Mouse (Mus musculus) hindbrain, embryonic 10.5 days (tissue): Measurements from ENCODE around the gene Ddah2. TPM values are rescaled to one million over a fixed set of nuclear protein-coding genes. Genes with fewer than 3 reads are reported as not detected.

Source experiments
- DNase-seq: peaks from one replicate; pipeline ENCODE4 v3.0.0-alpha.2; 2017; ENCODE audit warnings: low spot score
- H3K27ac ChIP-seq: fragments of 300-500 bp; sonication (generic); 2 replicates; pipeline ENCODE4 v1.5.1; 2016; ENCODE audit warnings: mild to moderate bottlenecking, moderate library complexity
- H3K27me3 ChIP-seq: fragments of 300-500 bp; sonication (generic); 2 replicates; pipeline ENCODE4 v1.6.1; 2016; ENCODE audit warnings: mild to moderate bottlenecking; ENCODE audit not compliant: poor library complexity, insufficient read depth, severe bottlenecking
- H3K36me3 ChIP-seq: fragments of 300-500 bp; sonication (generic); 2 replicates; pipeline ENCODE4 v1.6.1; 2016; ENCODE audit warnings: mild to moderate bottlenecking, moderate library complexity
- H3K4me1 ChIP-seq: fragments of 300-500 bp; sonication (generic); replicated peaks from 2 replicates; pipeline ENCODE4 v1.6.1; 2016; ENCODE audit warnings: mild to moderate bottlenecking
- H3K4me3 ChIP-seq: fragments of 300-500 bp; sonication (generic); 2 replicates; pipeline ENCODE4 v1.5.1; 2016; ENCODE audit warnings: mild to moderate bottlenecking, moderate library complexity
- H3K9me3 ChIP-seq: fragments of 300-500 bp; sonication (generic); 2 replicates; pipeline ENCODE4 v1.6.1; 2016; ENCODE audit warnings: mild to moderate bottlenecking, moderate library complexity
- WGBS: fragments of 180-500 bp; shearing (Covaris S2); methylation state at CpG from one replicate; pipeline ENCODE4 v1.1.7; 2016; 5-methylcytosine and 5-hydroxymethylcytosine counted together
- polyA plus RNA-seq: library from polyadenylated mRNA; unstranded; fragments of >200 nt; fragmentation: Nextera tagmentation; extraction: Ambion mirVana; gene quantifications from 2 replicates; pipeline ENCODE4 v1.2.1, GENCODE M21; 2016

Gene Ddah2
- polyA plus RNA-seq, 1 experiment from 2014 or later: 664 TPM

GRCm38 (mm10) chr17:35048149-35048931 is 10.5 kb upstream of the Ddah2 start:
- H3K36me3 ChIP-seq: peaks cover 14% of the 10 kb centered on the region
- H3K9me3 ChIP-seq: no peaks in the 10 kb centered on the region
- WGBS: 37% methylated on average over 11 of the region's 11 CpGs
- no peak for DNase-seq
- no peaks in the 10 kb centered on the region for H3K27me3 ChIP-seq
- peak overlapping the region; percentile 25; the same call in 1 of the 2 replicates for H3K4me3 ChIP-seq
- peaks cover 81% of the 10 kb centered on the region for H3K4me1 ChIP-seq
- H3K27ac ChIP-seq: peak overlapping the region; percentile 98

GRCm38 (mm10) chr17:35048932-35049440 is 9.8 kb upstream of the Ddah2 start:
- peak overlapping the region; percentile 97 for H3K27ac ChIP-seq
- DNase-seq: no peak
- H3K36me3 ChIP-seq: peaks cover 20% of the 10 kb centered on the region
- H3K9me3 ChIP-seq: 0 out of 2 replicates have a peak, but pooled peaks cover under 1% of the 10 kb centered on the region
- no peaks in the 10 kb centered on the region for H3K27me3 ChIP-seq
- H3K4me3 ChIP-seq: peak overlapping the region; percentile 76
- 72% methylated on average over 5 of the region's 5 CpGs for WGBS
- H3K4me1 ChIP-seq: peaks cover 81% of the 10 kb centered on the region

GRCm38 (mm10) chr17:35049561-35050016 is 9.2 kb upstream of the Ddah2 start, which contains the start of gene Clic1:
Clic1 (plus strand) TSS chr17:35049966.
- Histone ChIP-seq H3K27me3 (no peaks in the 10 kb centered on the region), H3K27ac (peak within 1 kb of the TSS; percentile 97), H3K4me1 (peaks cover 80% of the 10 kb centered on the region), H3K9me3 (0 out of 2 replicates have a peak, but pooled peaks cover 5% of the 10 kb centered on the region), H3K4me3 (peak within 1 kb of the TSS; percentile 76), H3K36me3 (peaks cover 26% of the 10 kb centered on the region)
- 2% methylated on average over 11 of the region's 11 CpGs for WGBS
- DNase-seq: peak; percentile 84

GRCm38 (mm10) chr17:35050126-35050750 is 8.6 kb upstream of the Ddah2 start:
- WGBS: under 1% methylated on average over 27 of the region's 27 CpGs
- peaks cover 74% of the 10 kb centered on the region for H3K4me1 ChIP-seq
- no peaks in the 10 kb centered on the region for H3K27me3 ChIP-seq
- peak overlapping the region; percentile 76 for H3K4me3 ChIP-seq
- peak; percentile 76 for DNase-seq
- peaks cover 33% of the 10 kb centered on the region for H3K36me3 ChIP-seq
- H3K27ac ChIP-seq: peak overlapping the region; percentile 97
- 0 out of 2 replicates have a peak, but pooled peaks cover 5% of the 10 kb centered on the region for H3K9me3 ChIP-seq

- H3K4me3 ChIP-seq: peak overlapping the region; percentile 76
- 0 out of 2 replicates have a peak, but pooled peaks cover 5% of the 10 kb centered on the region for H3K9me3 ChIP-seq
- peak overlapping the region; percentile 97 for H3K27ac ChIP-seq
- DNase-seq: peak; percentile 76
- no peaks in the 10 kb centered on the region for H3K27me3 ChIP-seq
- 2% methylated on average over 21 of the region's 21 CpGs for WGBS
- peaks cover 62% of the 10 kb centered on the region for H3K4me1 ChIP-seq
- peaks cover 44% of the 10 kb centered on the region for H3K36me3 ChIP-seq
These were observed 7.4 kb upstream of the Ddah2 start for GRCm38 (mm10) chr17:35051156-35052086.

- DNase-seq: no peak
- Histone ChIP-seq H3K27ac (peak overlapping the region; percentile 97), H3K36me3 (peaks cover 52% of the 10 kb centered on the region), H3K4me3 (peak overlapping the region; percentile 76), H3K9me3 (0 out of 2 replicates have a peak, but pooled peaks cover 5% of the 10 kb centered on the region), H3K4me1 (peaks cover 53% of the 10 kb centered on the region), H3K27me3 (no peaks in the 10 kb centered on the region)
- WGBS: 81% methylated on average over 12 of the region's 12 CpGs
These were observed 6.5 kb upstream of the Ddah2 start for GRCm38 (mm10) chr17:35052271-35052798.

GRCm38 (mm10) chr17:35055691-35056495 is 2.9 kb upstream of the Ddah2 start:
- H3K27me3 ChIP-seq: no peaks in the 10 kb centered on the region
- DNase-seq: no peak
- H3K4me1 ChIP-seq: peaks cover 44% of the 10 kb centered on the region
- H3K27ac ChIP-seq: no peak overlapping the region
- H3K4me3 ChIP-seq: no peak overlapping the region
- H3K9me3 ChIP-seq: 0 out of 2 replicates have a peak, but pooled peaks cover 5% of the 10 kb centered on the region
- 92% methylated on average over 7 of the region's 7 CpGs for WGBS
- peaks cover 73% of the 10 kb centered on the region for H3K36me3 ChIP-seq

- Histone ChIP-seq H3K9me3 (0 out of 2 replicates have a peak, but pooled peaks cover 5% of the 10 kb centered on the region), H3K36me3 (peaks cover 83% of the 10 kb centered on the region), H3K4me3 (no peak overlapping the region), H3K27ac (no peak overlapping the region), H3K4me1 (peaks cover 44% of the 10 kb centered on the region), H3K27me3 (0 out of 2 replicates have a peak, but pooled peaks cover 6% of the 10 kb centered on the region)
- no peak for DNase-seq
- 73% methylated on average over 3 of the region's 3 CpGs for WGBS
These were observed 1.7 kb upstream of the Ddah2 start for GRCm38 (mm10) chr17:35057090-35057489.

GRCm38 (mm10) chr17:35058316-35058715 is 519 bp upstream of the Ddah2 start:
- Histone ChIP-seq H3K27me3 (peaks cover 12% of the 10 kb centered on the region), H3K27ac (peak overlapping the region; percentile 99), H3K4me3 (peak overlapping the region; percentile 93), H3K4me1 (peaks cover 38% of the 10 kb centered on the region), H3K36me3 (peaks cover 83% of the 10 kb centered on the region), H3K9me3 (0 out of 2 replicates have a peak, but pooled peaks cover 5% of the 10 kb centered on the region)
- no peak for DNase-seq
- WGBS: 74% methylated on average over 9 of the region's 9 CpGs

GRCm38 (mm10) chr17:35060071-35060470 is 1.2 kb downstream of the Ddah2 start:
- Histone ChIP-seq H3K4me1 (peaks cover 51% of the 10 kb centered on the region), H3K27me3 (peaks cover 29% of the 10 kb centered on the region), H3K4me3 (peak overlapping the region; percentile 93), H3K36me3 (peaks cover 68% of the 10 kb centered on the region), H3K27ac (peak overlapping the region; percentile 99), H3K9me3 (no peaks in the 10 kb centered on the region)
- no peak for DNase-seq
- WGBS: 27% methylated on average over 14 of the region's 14 CpGs

GRCm38 (mm10) chr17:35060737-35061297 is 2.0 kb downstream of the Ddah2 start:
- H3K4me1 ChIP-seq: peaks cover 59% of the 10 kb centered on the region
- 58% methylated on average over 22 of the region's 22 CpGs for WGBS
- peaks cover 60% of the 10 kb centered on the region for H3K36me3 ChIP-seq
- H3K9me3 ChIP-seq: no peaks in the 10 kb centered on the region
- peak overlapping the region; percentile 62; the same call in 1 of the 2 replicates for H3K27ac ChIP-seq
- peak overlapping the region; percentile 93 for H3K4me3 ChIP-seq
- H3K27me3 ChIP-seq: peaks cover 37% of the 10 kb centered on the region
- no peak for DNase-seq
